Mouse (Mus musculus): ENCODE measurements around the gene Disc1. TPM values are rescaled to one million over a fixed set of nuclear protein-coding genes. Genes with fewer than 3 reads are reported as not detected.

Gene Disc1
- polyA plus RNA-seq, 1 experiment from 2014 or later, result 1.2 TPM

- 67% methylated on average over 4 of the region's 4 CpGs for WGBS
- no peak overlapping the region for H3K4me3 ChIP-seq
- no peaks in the 10 kb centered on the region for H3K9me3 ChIP-seq
- no peak overlapping the region for H3K27ac ChIP-seq (replicated peaks)
- no peak overlapping the region for H3K9ac ChIP-seq (replicated peaks)
- ATAC-seq (replicated peaks), result no peak
- no peaks in the 10 kb centered on the region for H3K36me3 ChIP-seq
- no peaks in the 10 kb centered on the region for H3K4me1 ChIP-seq
- H3K4me2 ChIP-seq (replicated peaks), result no peak overlapping the region
- no peaks in the 10 kb centered on the region for H3K27me3 ChIP-seq
These were observed 233.3 kb downstream of the Disc1 start for GRCm38 (mm10) chr8:125287311-125287710.

GRCm38 (mm10) chr8:125287841-125288341, 233.9 kb downstream of the Disc1 start:
- H3K36me3 ChIP-seq, result no peaks in the 10 kb centered on the region
- H3K27me3 ChIP-seq, result no peaks in the 10 kb centered on the region
- ATAC-seq (replicated peaks), result no peak
- WGBS, result 71% methylated on average over 7 of the region's 7 CpGs
- no peaks in the 10 kb centered on the region for H3K9me3 ChIP-seq
- H3K4me3 ChIP-seq, result no peak overlapping the region
- H3K27ac ChIP-seq (replicated peaks), result no peak overlapping the region
- H3K4me2 ChIP-seq (replicated peaks), result no peak overlapping the region
- H3K9ac ChIP-seq (replicated peaks), result no peak overlapping the region
- H3K4me1 ChIP-seq, result peaks cover 2% of the 10 kb centered on the region; the same call in 1 of the 2 replicates

GRCm38 (mm10) chr8:125291506-125291905, 237.5 kb downstream of the Disc1 start:
- Histone ChIP-seq H3K27me3 (no peaks in the 10 kb centered on the region), H3K36me3 (no peaks in the 10 kb centered on the region), H3K9me3 (no peaks in the 10 kb centered on the region), H3K4me2 (replicated peaks) (no peak overlapping the region), H3K4me3 (no peak overlapping the region), H3K4me1 (peaks cover 22% of the 10 kb centered on the region), H3K9ac (replicated peaks) (no peak overlapping the region), H3K27ac (replicated peaks) (no peak overlapping the region)
- WGBS, result 55% methylated on average over 10 of the region's 10 CpGs
- no peak for ATAC-seq (replicated peaks)

- H3K4me3 ChIP-seq, result no peak overlapping the region
- peak overlapping the region; percentile 62; the same call in 1 of the 2 replicates for H3K27ac ChIP-seq (replicated peaks)
- no peak for ATAC-seq (replicated peaks)
- no peaks in the 10 kb centered on the region for H3K36me3 ChIP-seq
- 73% methylated on average over 22 of the region's 22 CpGs for WGBS
- H3K9me3 ChIP-seq, result no peaks in the 10 kb centered on the region
- no peak overlapping the region for H3K4me2 ChIP-seq (replicated peaks)
- H3K9ac ChIP-seq (replicated peaks), result no peak overlapping the region
- H3K4me1 ChIP-seq, result peaks cover 22% of the 10 kb centered on the region
- H3K27me3 ChIP-seq, result no peaks in the 10 kb centered on the region
These were observed 238.1 kb downstream of the Disc1 start for GRCm38 (mm10) chr8:125291932-125292717.

GRCm38 (mm10) chr8:125292933-125293591, 239.1 kb downstream of the Disc1 start:
- no peak overlapping the region for H3K4me3 ChIP-seq
- H3K4me2 ChIP-seq (replicated peaks), result no peak overlapping the region
- no peaks in the 10 kb centered on the region for H3K36me3 ChIP-seq
- no peaks in the 10 kb centered on the region for H3K9me3 ChIP-seq
- H3K9ac ChIP-seq (replicated peaks), result no peak overlapping the region
- H3K4me1 ChIP-seq, result peaks cover 22% of the 10 kb centered on the region
- no peaks in the 10 kb centered on the region for H3K27me3 ChIP-seq
- ATAC-seq (replicated peaks), result no peak
- peak overlapping the region; percentile 62 for H3K27ac ChIP-seq (replicated peaks)
- WGBS, result 41% methylated on average over 8 of the region's 8 CpGs

- H3K27me3 ChIP-seq, result no peaks in the 10 kb centered on the region
- ATAC-seq (replicated peaks), result peak; percentile 26; the same call in 1 of the 2 replicates
- WGBS, result 18% methylated on average over 4 of the region's 4 CpGs
These were observed 245.3 kb downstream of the Disc1 start for GRCm38 (mm10) chr8:125299248-125299647.

GRCm38 (mm10) chr8:125301931-125302361, 248.0 kb downstream of the Disc1 start:
- no peak overlapping the region for H3K9ac ChIP-seq (replicated peaks)
- H3K27ac ChIP-seq (replicated peaks), result no peak overlapping the region
- no peak overlapping the region for H3K4me2 ChIP-seq (replicated peaks)
- H3K27me3 ChIP-seq, result no peaks in the 10 kb centered on the region
- H3K4me3 ChIP-seq, result no peak overlapping the region
- 78% methylated on average over 8 of the region's 8 CpGs for WGBS
- no peaks in the 10 kb centered on the region for H3K9me3 ChIP-seq
- H3K36me3 ChIP-seq, result no peaks in the 10 kb centered on the region
- H3K4me1 ChIP-seq, result peaks cover 18% of the 10 kb centered on the region
- ATAC-seq (replicated peaks), result no peak

More at GRCm38 (mm10) chr8:125299248-125299647, 245.3 kb downstream of the Disc1 start:
- Histone ChIP-seq H3K4me1 (peaks cover 22% of the 10 kb centered on the region), H3K36me3 (no peaks in the 10 kb centered on the region), H3K27ac (replicated peaks) (no peak overlapping the region; the same call in 1 of the 2 replicates), H3K4me3 (no peak overlapping the region), H3K4me2 (replicated peaks) (no peak overlapping the region), H3K9ac (replicated peaks) (no peak overlapping the region), H3K9me3 (no peaks in the 10 kb centered on the region)

GRCm38 (mm10) chr8:125306665-125307064, 252.7 kb downstream of the Disc1 start:
- Histone ChIP-seq H3K27ac (replicated peaks) (0 out of 2 replicates have a peak overlapping the region, but pooled peaks have one; percentile 13), H3K4me2 (replicated peaks) (no peak overlapping the region), H3K9ac (replicated peaks) (no peak overlapping the region), H3K4me3 (no peak overlapping the region), H3K9me3 (no peaks in the 10 kb centered on the region), H3K4me1 (peaks cover 34% of the 10 kb centered on the region), H3K36me3 (no peaks in the 10 kb centered on the region), H3K27me3 (no peaks in the 10 kb centered on the region)
- no peak for ATAC-seq (replicated peaks)
- WGBS, result 12% methylated on average over 10 of the region's 10 CpGs

- no peak overlapping the region for H3K9ac ChIP-seq (replicated peaks)
- H3K4me1 ChIP-seq, result peaks cover 39% of the 10 kb centered on the region
- no peaks in the 10 kb centered on the region for H3K36me3 ChIP-seq
- WGBS, result 67% methylated on average over 14 of the region's 14 CpGs
- no peak overlapping the region for H3K4me3 ChIP-seq
- no peaks in the 10 kb centered on the region for H3K27me3 ChIP-seq
- ATAC-seq (replicated peaks), result no peak
- no peak overlapping the region for H3K27ac ChIP-seq (replicated peaks)
- H3K9me3 ChIP-seq, result no peaks in the 10 kb centered on the region
- H3K4me2 ChIP-seq (replicated peaks), result no peak overlapping the region
These were observed 256.0 kb downstream of the Disc1 start for GRCm38 (mm10) chr8:125309985-125310384.

Small RNA genes lying within 50 kb of the gene (microRNA-seq; reads per million reads assigned to microRNA genes)
- not detected for gene Gm22197

Other genes starting within 250 kb of the Disc1 start
- gene Gnpat, start 191.2 kb upstream of the Disc1 start, polyA plus RNA-seq (2015; fragmentation: Nextera tagmentation; extraction: Ambion mirVana), result 89.5 and 93.0 TPM in 2 replicates
- gene 2810004N23Rik, start 191.1 kb upstream of the Disc1 start, polyA plus RNA-seq (2015; fragmentation: Nextera tagmentation; extraction: Ambion mirVana), result 34.0 and 40.5 TPM in 2 replicates
- gene Exoc8, start 156.5 kb upstream of the Disc1 start, polyA plus RNA-seq (2015; fragmentation: Nextera tagmentation; extraction: Ambion mirVana), result 14.4 and 15.5 TPM in 2 replicates
- 11.9 and 12.0 TPM in 2 replicates for gene Sprtn, start 156.3 kb upstream of the Disc1 start, polyA plus RNA-seq (2015; fragmentation: Nextera tagmentation; extraction: Ambion mirVana)
- 20.0 and 20.9 TPM in 2 replicates for gene Egln1, start 104.9 kb upstream of the Disc1 start, polyA plus RNA-seq (2015; fragmentation: Nextera tagmentation; extraction: Ambion mirVana)
- 148 and 159 TPM in 2 replicates for gene Tsnax, start 41.2 kb upstream of the Disc1 start, polyA plus RNA-seq (2015; fragmentation: Nextera tagmentation; extraction: Ambion mirVana)